Mouse (Mus musculus) E14TG2a.4 (cell line): ENCODE results near the gene Slc7a4.

Experiments
- H3K27me3 ChIP-seq: 2 replicates; pipeline ENCODE4 v1.6.1; 2014; ENCODE audit warnings: low read length, control low read depth; ENCODE audit not compliant: insufficient read depth
- H3K36me3 ChIP-seq: 2 replicates; pipeline ENCODE4 v1.6.1; 2014; ENCODE audit warnings: low read length, control low read depth; ENCODE audit not compliant: insufficient read depth
- H3K4me1 ChIP-seq: replicated peaks from 2 replicates; pipeline ENCODE4 v1.6.1; 2014; ENCODE audit warnings: low read depth, low read length, control low read depth
- H3K4me3 ChIP-seq: replicated peaks from 2 replicates; pipeline ENCODE4 v1.5.1; 2014; ENCODE audit warnings: mild to moderate bottlenecking, low read length
- H3K9me3 ChIP-seq: 2 replicates; pipeline ENCODE4 v1.6.1; 2014; ENCODE audit warnings: low read length, control low read depth
- CTCF ChIP-seq: conservative IDR thresholded peaks from 2 replicates; pipeline ENCODE4 v1.5.1; 2014; ENCODE audit warnings: low read length
- NANOG ChIP-seq: IDR thresholded peaks from 2 replicates; pipeline ENCODE4 v1.6.1; 2014; ENCODE audit warnings: borderline replicate concordance, low read length, mixed read lengths
- POU5F1 ChIP-seq: IDR thresholded peaks from 2 replicates; pipeline ENCODE4 v1.6.1; 2014; ENCODE audit warnings: low read length, borderline replicate concordance

Gene Slc7a4

GRCm38 (mm10) chr16:17583064-17583463 lies at the start of gene Slc7a4:
TSS of gene Slc7a4 (minus strand) at chr16:17583214.
- Histone ChIP-seq H3K9me3 (peaks cover 2% of the 10 kb centered on the region), H3K4me3 (no peak within 1 kb of the TSS), H3K4me1 (peaks cover 3% of the 10 kb centered on the region; the same call in 1 of the 2 replicates), H3K27me3 (peaks cover 4% of the 10 kb centered on the region), H3K36me3 (no peaks in the 10 kb centered on the region)
- TF ChIP-seq CTCF (peak; percentile 95), NANOG (no peak)

GRCm38 (mm10) chr16:17632580-17632979 lies 49.6 kb upstream of the Slc7a4 start:
- TF ChIP-seq CTCF: no peak
- TF ChIP-seq NANOG: no peak
- no peak for TF ChIP-seq POU5F1

DNA sequence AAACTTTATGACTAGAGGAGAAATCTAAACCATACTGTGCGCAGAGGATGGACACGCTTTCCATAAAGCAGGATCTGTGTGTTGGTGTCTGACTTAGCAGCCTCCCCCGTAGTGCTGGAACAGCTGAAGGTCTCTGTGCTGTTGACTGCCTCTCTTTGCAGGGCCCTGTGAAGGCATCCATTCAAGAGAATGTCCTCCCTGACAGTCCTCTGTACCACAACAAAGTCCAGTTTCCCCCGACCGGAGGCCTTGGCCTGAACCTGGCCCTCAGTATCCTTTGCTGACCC lies 43.2 kb upstream of the Slc7a4 start:
- Histone ChIP-seq H3K4me3 (no peak overlapping the region), H3K36me3 (peaks cover 97% of the 10 kb centered on the region), H3K4me1 (peaks cover 40% of the 10 kb centered on the region), H3K9me3 (no peaks in the 10 kb centered on the region), H3K27me3 (no peaks in the 10 kb centered on the region)
- TF ChIP-seq CTCF (no peak), NANOG (no peak), POU5F1 (no peak)

More at GRCm38 (mm10) chr16:17632580-17632979, 49.6 kb upstream of the Slc7a4 start:
- peaks cover 52% of the 10 kb centered on the region for H3K4me1 ChIP-seq
- H3K27me3 ChIP-seq: no peaks in the 10 kb centered on the region
- H3K9me3 ChIP-seq: no peaks in the 10 kb centered on the region
- H3K36me3 ChIP-seq: peaks cover 98% of the 10 kb centered on the region
- no peak overlapping the region for H3K4me3 ChIP-seq

DNA sequence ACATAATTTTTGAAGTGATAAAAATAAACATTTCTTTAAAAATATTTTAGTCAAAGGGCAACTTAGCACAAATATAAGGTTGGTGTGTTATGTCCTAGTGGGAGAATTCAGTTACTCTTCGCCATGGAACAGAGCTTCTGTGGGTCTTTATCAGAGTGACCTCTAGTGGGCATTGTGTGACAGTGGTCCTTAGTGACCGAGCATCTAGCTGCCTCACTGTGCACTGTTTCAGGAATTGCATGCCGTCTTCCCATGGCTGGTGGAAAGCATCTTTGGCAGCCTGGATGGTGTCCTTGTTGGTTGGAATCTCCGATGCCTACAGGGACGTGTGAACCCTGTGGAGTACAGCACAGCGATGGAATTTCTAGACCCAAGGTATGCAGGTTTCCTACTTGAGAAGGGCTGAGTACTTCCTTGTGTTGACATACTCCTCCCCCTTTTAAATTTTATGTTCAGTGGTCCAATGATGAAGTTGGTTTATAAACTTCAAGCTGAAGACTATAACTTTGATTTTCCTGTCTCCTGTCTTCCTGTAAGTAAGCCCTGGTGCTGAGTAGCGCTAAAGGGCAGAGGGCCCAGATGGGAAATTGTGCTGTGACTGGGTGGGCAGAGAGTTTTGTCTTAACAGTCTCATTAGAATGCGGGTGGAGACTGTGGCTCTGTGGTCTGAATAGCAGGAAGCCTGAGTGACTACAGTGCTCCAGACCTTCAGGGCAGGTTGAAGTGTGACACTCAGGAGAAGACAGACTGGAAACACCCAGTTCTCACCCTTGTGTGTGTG lies 42.7 kb upstream of the Slc7a4 start:
- Histone ChIP-seq H3K36me3 (peaks cover 96% of the 10 kb centered on the region), H3K9me3 (no peaks in the 10 kb centered on the region), H3K4me3 (no peak overlapping the region), H3K27me3 (no peaks in the 10 kb centered on the region), H3K4me1 (peaks cover 45% of the 10 kb centered on the region)
- TF ChIP-seq CTCF (peak; percentile 44), NANOG (no peak)

GRCm38 (mm10) chr16:17621936-17622335 lies 38.9 kb upstream of the Slc7a4 start:
- Histone ChIP-seq H3K27me3 (no peaks in the 10 kb centered on the region), H3K4me3 (0 out of 2 replicates have a peak overlapping the region, but pooled peaks have one; percentile 10), H3K9me3 (no peaks in the 10 kb centered on the region), H3K4me1 (peaks cover 59% of the 10 kb centered on the region), H3K36me3 (peaks cover 63% of the 10 kb centered on the region)
- TF ChIP-seq CTCF (no peak), POU5F1 (no peak), NANOG (no peak)

DNA sequence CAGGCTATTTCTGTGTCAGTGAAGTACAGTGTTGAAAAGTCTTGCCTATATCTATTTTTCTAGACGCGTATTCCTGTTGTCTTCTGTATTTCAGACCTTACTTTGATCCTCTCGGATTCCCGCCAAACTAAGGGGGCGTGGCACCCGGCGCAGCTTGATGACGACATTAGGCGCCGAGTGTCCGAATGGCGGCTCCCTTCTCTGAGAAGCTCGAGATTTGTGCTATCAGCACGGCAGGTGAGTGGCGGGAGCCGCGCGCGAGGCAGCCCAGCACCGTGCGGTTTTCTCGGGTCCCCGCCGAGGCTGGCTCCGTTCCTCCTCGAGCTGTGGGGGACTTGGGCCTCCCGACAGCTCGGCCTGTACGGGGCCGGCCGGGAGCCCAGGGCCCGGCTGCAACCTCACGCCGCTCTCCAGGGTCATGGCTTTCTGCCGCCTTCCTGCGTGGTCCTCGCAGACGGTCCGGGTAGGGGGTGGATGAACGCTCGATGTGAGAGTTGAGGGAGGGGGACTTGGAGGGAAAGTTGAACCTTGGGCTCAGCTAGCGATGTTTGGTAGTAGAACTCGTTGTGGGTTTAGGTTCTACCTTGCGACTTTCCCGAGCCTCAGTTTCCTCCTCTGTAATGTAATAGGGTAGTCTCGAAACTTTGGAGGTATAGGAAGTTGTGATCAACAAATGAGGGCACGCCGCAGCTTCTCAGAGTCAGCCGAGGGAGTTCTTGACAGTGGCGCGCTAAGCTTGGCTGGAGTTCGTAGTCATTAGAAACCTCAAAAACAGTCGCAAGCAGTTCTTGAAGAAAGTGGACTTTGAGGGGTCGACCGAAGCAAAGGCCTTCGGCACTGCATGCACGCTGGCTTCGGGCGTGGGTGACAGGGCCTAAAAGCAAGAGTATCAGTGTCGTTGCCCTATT lies 36.4 kb upstream of the Slc7a4 start, which contains the start of gene Smpd4:
Gene Smpd4 (plus strand): TSS at position 157 of the 908 bp plus-strand sequence.
- Histone ChIP-seq H3K4me3 (peak within 1 kb of the TSS; percentile 100), H3K9me3 (peaks cover 3% of the 10 kb centered on the region), H3K4me1 (peaks cover 52% of the 10 kb centered on the region), H3K36me3 (peaks cover 39% of the 10 kb centered on the region), H3K27me3 (no peaks in the 10 kb centered on the region)
- no peak for TF ChIP-seq POU5F1
- TF ChIP-seq NANOG: no peak
- TF ChIP-seq CTCF: no peak

DNA sequence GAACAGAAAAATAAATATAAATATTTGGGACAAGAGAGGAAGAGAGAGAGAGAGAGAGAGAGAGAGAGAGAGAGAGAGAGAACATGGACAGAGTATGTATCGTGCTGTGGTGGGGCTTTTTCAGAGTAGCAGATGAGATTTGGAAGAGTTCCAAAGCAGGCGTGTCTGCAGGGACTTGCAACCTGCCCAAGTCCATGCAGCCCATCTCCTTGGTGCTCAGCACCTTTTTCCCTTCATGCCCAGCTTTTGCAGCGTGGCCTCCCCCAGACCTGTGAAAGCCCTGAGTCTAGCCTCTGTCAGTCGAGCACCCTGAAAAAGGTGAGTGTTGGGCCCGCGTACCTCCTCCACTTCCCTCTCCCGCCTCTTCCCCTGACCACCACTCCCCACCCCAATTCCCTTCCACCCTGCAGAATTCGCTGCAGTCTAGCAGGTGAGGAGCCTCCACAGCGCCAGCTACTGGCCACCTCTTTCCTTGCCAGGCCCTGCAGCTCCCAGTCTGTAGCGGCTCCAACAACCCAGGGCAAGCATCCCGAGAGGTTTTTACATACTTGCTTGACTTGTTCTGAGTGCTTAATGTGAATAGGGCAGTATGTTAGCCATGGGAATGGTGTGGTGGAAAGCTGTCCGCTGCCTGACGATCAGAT lies 35.0 kb upstream of the Slc7a4 start:
- Histone ChIP-seq H3K4me3 (peak overlapping the region; percentile 100), H3K9me3 (peaks cover 4% of the 10 kb centered on the region), H3K4me1 (peaks cover 52% of the 10 kb centered on the region), H3K36me3 (peaks cover 25% of the 10 kb centered on the region), H3K27me3 (no peaks in the 10 kb centered on the region)
- TF ChIP-seq CTCF (peak; percentile 99), POU5F1 (peak; percentile 43; the same call in 1 of the 2 replicates), NANOG (no peak)

GRCm38 (mm10) chr16:17616212-17616611 lies 33.2 kb upstream of the Slc7a4 start:
- H3K4me1 ChIP-seq: peaks cover 40% of the 10 kb centered on the region
- no peak for TF ChIP-seq CTCF
- no peak for TF ChIP-seq POU5F1
- no peak for TF ChIP-seq NANOG
- H3K9me3 ChIP-seq: peaks cover 7% of the 10 kb centered on the region
- no peaks in the 10 kb centered on the region for H3K27me3 ChIP-seq
- H3K36me3 ChIP-seq: peaks cover 7% of the 10 kb centered on the region
- H3K4me3 ChIP-seq: no peak overlapping the region
